Mouse (Mus musculus) midbrain, postnatal 0 days (tissue): ENCODE results near the gene Smco3. TPM values are rescaled to one million over a fixed set of nuclear protein-coding genes. Genes with fewer than 3 reads are reported as not detected.

ENCODE experiments used
- ATAC-seq: fragments of 200-750 bp; cut with Nextera tagmentation; 2 replicates; pipeline ENCODE4 v1.8.0; 2017; ENCODE audit warnings: moderate number of reproducible peaks, mild to moderate bottlenecking, moderate TSS enrichment, moderate library complexity; ENCODE audit not compliant: low FRiP score
- DNase-seq: peaks from one replicate; pipeline ENCODE4 v3.0.0-alpha.2; 2015; ENCODE audit warnings: low spot score
- H3K27ac ChIP-seq: fragments of 300-500 bp; sonication (generic); 2 replicates; pipeline ENCODE4 v1.5.1; 2014; ENCODE audit warnings: low read depth, mild to moderate bottlenecking, low read length, mixed read lengths
- H3K27me3 ChIP-seq: fragments of 300-500 bp; sonication (generic); 2 replicates; pipeline ENCODE4 v1.6.1; 2014; ENCODE audit warnings: low read length, control low read depth, mixed read lengths; ENCODE audit not compliant: insufficient read depth
- H3K36me3 ChIP-seq: fragments of 300-500 bp; sonication (generic); 2 replicates; pipeline ENCODE4 v1.6.1; 2014; ENCODE audit warnings: low read length, control low read depth, mixed read lengths; ENCODE audit not compliant: insufficient read depth
- H3K4me1 ChIP-seq: fragments of 300-500 bp; sonication (generic); 2 replicates; pipeline ENCODE4 v1.6.1; 2014; ENCODE audit warnings: mild to moderate bottlenecking, control low read depth, antibody characterized with exemption, low read length, mixed read lengths; ENCODE audit not compliant: insufficient read depth
- H3K4me2 ChIP-seq: fragments of 300-500 bp; sonication (generic); 2 replicates; pipeline ENCODE4 v1.6.1; 2014; ENCODE audit warnings: low read depth, mild to moderate bottlenecking, low read length, mixed read lengths; ENCODE audit not compliant: poor library complexity, severe bottlenecking
- H3K4me3 ChIP-seq: fragments of 300-500 bp; sonication (generic); 2 replicates; pipeline ENCODE4 v1.5.1; 2014; ENCODE audit warnings: low read depth, mild to moderate bottlenecking, low read length, moderate library complexity
- H3K9ac ChIP-seq: fragments of 300-500 bp; sonication (generic); replicated peaks from 2 replicates; pipeline ENCODE4 v1.6.1; 2014; ENCODE audit warnings: mild to moderate bottlenecking, low read length, moderate library complexity, mixed read lengths; ENCODE audit not compliant: poor library complexity, severe bottlenecking
- H3K9me3 ChIP-seq: fragments of 300-500 bp; sonication (generic); 2 replicates; pipeline ENCODE4 v1.6.1; 2016; ENCODE audit warnings: low read length, control low read depth
- CTCF ChIP-seq: IDR thresholded peaks from 2 replicates; pipeline ENCODE4 v1.5.1; 2016; ENCODE audit warnings: antibody characterized with exemption, mild to moderate bottlenecking
- WGBS: fragments of 180-500 bp; shearing (Covaris S2); extraction: QIAGEN DNeasy Blood & Tissue Kit; methylation state at CpG from one replicate; pipeline ENCODE4 v1.1.7; 2014; 5-methylcytosine and 5-hydroxymethylcytosine counted together
- polyA plus RNA-seq: library from polyadenylated mRNA; unstranded; fragments of >200 nt; fragmentation: Nextera tagmentation; extraction: Ambion mirVana; gene quantifications from 2 replicates; pipeline ENCODE4 v1.2.1, GENCODE M21; 2015
- total RNA-seq: library from RNA; depleted of rRNA; stranded (reverse); fragments of >200 nt; gene quantifications from 2 replicates; pipeline ENCODE4 v1.2.3, GENCODE M21; 2014

Gene Smco3
- total and polyA plus RNA-seq, 2 experiments from 2014 or later: 0.83 to 3.6 TPM

DNA sequence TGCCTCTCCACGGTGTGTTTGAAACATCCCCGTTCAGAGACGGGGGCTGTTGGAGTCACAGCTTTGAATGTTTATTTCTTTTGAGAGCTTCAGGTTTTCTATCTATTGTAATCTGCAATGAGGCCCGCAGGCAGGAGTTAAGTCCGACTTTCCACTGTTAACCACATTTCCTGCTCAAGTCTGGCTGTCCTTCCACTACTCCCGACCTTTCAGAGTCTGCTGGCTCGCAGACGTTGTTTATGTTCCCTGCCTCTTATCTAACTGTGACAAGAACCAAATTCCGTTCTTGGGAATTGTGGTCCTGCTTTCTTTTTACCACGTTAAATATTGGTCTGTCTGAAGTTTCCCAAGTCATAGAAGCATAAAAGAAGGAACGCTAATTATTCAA lies 22.6 kb upstream of the Smco3 start:
- Histone ChIP-seq H3K4me2 (no peak overlapping the region), H3K27me3 (no peaks in the 10 kb centered on the region), H3K4me1 (no peaks in the 10 kb centered on the region), H3K36me3 (no peaks in the 10 kb centered on the region), H3K27ac (no peak overlapping the region), H3K4me3 (no peak overlapping the region), H3K9ac (no peak overlapping the region), H3K9me3 (no peaks in the 10 kb centered on the region)
- 60% methylated on average over 11 of the region's 11 CpGs for WGBS
- no peak for TF ChIP-seq CTCF
- no peak for ATAC-seq
- DNase-seq: no peak

DNA sequence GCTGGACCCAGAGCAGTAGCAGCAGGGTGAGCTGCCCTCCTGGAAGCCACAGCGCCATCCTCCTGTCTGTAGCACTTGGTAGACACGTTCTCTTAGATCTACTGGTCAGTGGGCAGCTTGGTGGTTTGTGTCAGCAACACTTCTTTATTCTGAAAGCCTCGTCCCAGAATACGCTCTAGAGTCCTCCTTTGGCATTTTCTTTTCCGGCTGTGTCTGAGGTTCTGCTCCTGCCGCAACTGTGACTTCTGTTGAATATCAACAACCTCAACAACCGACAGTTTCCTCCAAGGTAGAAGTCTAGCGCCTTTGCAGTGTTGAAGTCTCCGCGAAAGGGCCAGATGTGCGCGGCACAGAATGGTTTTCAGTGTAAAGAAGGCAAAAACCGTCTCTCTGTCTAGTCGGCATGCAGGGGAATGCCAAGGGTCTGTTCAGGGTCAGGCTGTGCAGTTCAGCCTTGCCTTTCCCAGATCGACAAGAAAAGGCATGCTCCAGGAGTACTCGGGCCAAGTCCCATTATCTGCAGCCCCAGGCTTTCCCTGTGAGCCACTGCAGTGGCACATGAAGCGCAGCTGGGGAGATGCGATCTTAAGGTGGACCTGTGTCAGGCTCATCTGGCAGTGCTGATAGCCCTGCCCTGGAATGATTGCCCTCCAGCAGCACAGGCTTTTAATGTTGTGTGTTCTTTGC lies 22.1 kb upstream of the Smco3 start, which contains the start of gene Art4:
Gene Art4, minus strand, starts transcription at position 548 of the 687 bp plus-strand sequence.
- H3K36me3 ChIP-seq: no peaks in the 10 kb centered on the region
- no peak for ATAC-seq
- no peaks in the 10 kb centered on the region; the same call in 1 of the 2 replicates for H3K4me1 ChIP-seq
- 70% methylated on average over 18 of the region's 18 CpGs for WGBS
- no peak for TF ChIP-seq CTCF
- H3K4me3 ChIP-seq: no peak within 1 kb of the TSS
- H3K4me2 ChIP-seq: no peak within 1 kb of the TSS; the same call in 1 of the 2 replicates
- no peak for DNase-seq
- H3K27me3 ChIP-seq: no peaks in the 10 kb centered on the region
- H3K9ac ChIP-seq: no peak within 1 kb of the TSS; the same call in 1 of the 2 replicates
- H3K9me3 ChIP-seq: no peaks in the 10 kb centered on the region
- no peak within 1 kb of the TSS for H3K27ac ChIP-seq

- Histone ChIP-seq H3K27ac (no peak overlapping the region), H3K4me3 (no peak overlapping the region), H3K4me2 (no peak overlapping the region), H3K9me3 (no peaks in the 10 kb centered on the region), H3K4me1 (no peaks in the 10 kb centered on the region; the same call in 1 of the 2 replicates), H3K9ac (no peak overlapping the region), H3K27me3 (no peaks in the 10 kb centered on the region), H3K36me3 (no peaks in the 10 kb centered on the region)
- ATAC-seq (no peak), DNase-seq (no peak)
- TF ChIP-seq CTCF: no peak
- WGBS: 78% methylated on average over 14 of the region's 14 CpGs
Measured at GRCm38 (mm10) chr6:136856071-136856636, 20.9 kb upstream of the Smco3 start.

DNA sequence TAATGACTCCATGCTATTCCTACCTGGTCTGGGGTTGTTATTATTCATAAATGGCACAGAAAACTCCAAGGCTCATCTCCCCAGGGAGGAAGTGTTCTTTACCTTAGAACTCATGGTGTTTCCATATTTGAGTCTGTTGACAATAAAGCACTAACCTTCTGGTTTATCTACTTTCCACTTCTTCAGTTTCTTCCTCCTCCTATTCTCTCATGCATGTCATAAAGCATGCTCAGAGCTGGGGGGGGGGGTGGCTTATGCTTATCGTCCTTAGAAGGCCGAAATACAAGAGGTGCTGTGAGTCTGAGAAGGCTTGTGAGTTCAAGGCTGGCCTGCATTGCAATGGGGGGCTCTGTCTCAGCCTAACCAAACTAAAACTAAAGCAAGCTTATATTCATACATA lies 19.9 kb upstream of the Smco3 start:
- no peak overlapping the region for H3K4me2 ChIP-seq
- H3K9me3 ChIP-seq: no peaks in the 10 kb centered on the region
- no peaks in the 10 kb centered on the region; the same call in 1 of the 2 replicates for H3K4me1 ChIP-seq
- H3K36me3 ChIP-seq: no peaks in the 10 kb centered on the region
- no peak overlapping the region for H3K27ac ChIP-seq
- no peak for TF ChIP-seq CTCF
- no peak for ATAC-seq
- H3K9ac ChIP-seq: no peak overlapping the region
- 100% methylated on average over 2 of the region's 2 CpGs for WGBS
- no peaks in the 10 kb centered on the region for H3K27me3 ChIP-seq
- no peak for DNase-seq
- no peak overlapping the region for H3K4me3 ChIP-seq

GRCm38 (mm10) chr6:136854361-136854781 lies 19.1 kb upstream of the Smco3 start:
- no peaks in the 10 kb centered on the region for H3K9me3 ChIP-seq
- H3K9ac ChIP-seq: no peak overlapping the region
- no peak overlapping the region for H3K4me2 ChIP-seq
- ATAC-seq (no peak), DNase-seq (no peak)
- no peak overlapping the region for H3K4me3 ChIP-seq
- H3K4me1 ChIP-seq: no peaks in the 10 kb centered on the region; the same call in 1 of the 2 replicates
- H3K36me3 ChIP-seq: no peaks in the 10 kb centered on the region
- no peaks in the 10 kb centered on the region for H3K27me3 ChIP-seq
- H3K27ac ChIP-seq: no peak overlapping the region
- no peak for TF ChIP-seq CTCF
- 93% methylated on average over 11 of the region's 11 CpGs for WGBS

GRCm38 (mm10) chr6:136852762-136853161 lies 17.5 kb upstream of the Smco3 start:
- 50% methylated on average over 3 of the region's 3 CpGs for WGBS
- Histone ChIP-seq H3K9me3 (no peaks in the 10 kb centered on the region), H3K4me1 (no peaks in the 10 kb centered on the region; the same call in 1 of the 2 replicates), H3K27ac (peak overlapping the region; percentile 3; the same call in 1 of the 2 replicates), H3K9ac (no peak overlapping the region), H3K36me3 (no peaks in the 10 kb centered on the region), H3K27me3 (no peaks in the 10 kb centered on the region), H3K4me2 (no peak overlapping the region), H3K4me3 (no peak overlapping the region)
- TF ChIP-seq CTCF: no peak
- no peak for DNase-seq
- ATAC-seq: no peak
